ENCODE assay signal across 7 mouse cellular contexts in the genomic region with DNA sequence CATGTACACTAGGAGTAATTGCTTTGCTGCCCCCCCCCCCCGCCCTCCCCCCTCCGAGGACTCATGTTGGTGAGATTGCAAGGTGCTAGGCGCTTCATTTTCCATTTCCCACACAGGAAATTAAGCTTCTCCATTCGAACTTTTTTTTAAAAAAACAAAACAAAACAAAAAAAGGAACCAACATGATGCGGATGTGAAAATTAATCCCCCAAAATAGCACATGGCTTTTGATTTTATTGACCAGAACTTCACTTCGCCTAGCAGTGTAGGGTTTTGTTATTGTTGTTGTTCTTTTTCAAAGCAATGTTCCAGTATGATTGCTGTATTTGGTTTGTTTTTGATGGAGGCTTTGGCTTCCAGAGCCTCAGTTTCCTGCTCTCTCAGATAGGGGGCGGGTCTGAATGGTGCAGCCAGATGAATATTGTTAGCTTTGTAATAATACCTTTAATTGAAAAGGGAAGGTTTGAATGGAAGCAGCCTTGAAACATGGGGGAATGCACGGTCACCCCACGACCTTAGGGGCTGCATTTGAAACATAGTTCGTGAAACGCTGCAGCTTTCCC. TPM values are rescaled to one million over a fixed set of nuclear protein-coding genes. Genes with fewer than 3 reads are reported as not detected.
DNase-seq lines count a peak whose midpoint lies in the region; ATAC-seq and TF ChIP-seq lines count a peak whose summit lies in the region.

No protein-coding gene starts in this region.

- H3K4me2 ChIP-seq in forebrain, embryonic 11.5 days (ENCODE audit: low read depth, low read length, severe bottlenecking): peak overlapping the region; percentile 78
- H3K4me2 ChIP-seq in liver, embryonic 13.5 days: peak overlapping the region; percentile 96

- H3K9me3 ChIP-seq in forebrain, embryonic 11.5 days (ENCODE audit: control insufficient read depth, low read length): no peaks in the 10 kb centered on the region
- no peaks in the 10 kb centered on the region for H3K9me3 ChIP-seq in liver, embryonic 13.5 days (replicated peaks)

- H3K27me3 ChIP-seq in thymus, adult 2 months (ENCODE audit: control insufficient read depth, insufficient read depth, low read length): no peaks in the 10 kb centered on the region
- H3K27me3 ChIP-seq in forebrain, embryonic 11.5 days (ENCODE audit: control insufficient read depth, insufficient read depth, low read length): no peaks in the 10 kb centered on the region
- H3K27me3 ChIP-seq in liver, embryonic 13.5 days: no peaks in the 10 kb centered on the region

- no peak for ATAC-seq in forebrain, embryonic 11.5 days (replicated peaks; ENCODE audit: low FRiP score)
- ATAC-seq in liver, embryonic 13.5 days (ENCODE audit: low read depth): no peak

- TF ChIP-seq POLR2A in thymus, adult 2 months (IDR thresholded peaks at IDR 0.05; ENCODE audit: control insufficient read depth, extremely low read depth, insufficient read depth, low read length, poor library complexity): no peak

- peak overlapping the region; percentile 88 for H3K9ac ChIP-seq in forebrain, embryonic 11.5 days (ENCODE audit: low read length)
- H3K9ac ChIP-seq in liver, embryonic 13.5 days: peak overlapping the region; percentile 89

- WGBS in thymus, adult 2 months: 2% methylated on average over 11 of the region's 11 CpGs
- 6% methylated on average over 11 of the region's 11 CpGs for WGBS in forebrain, embryonic 11.5 days
- WGBS in liver, embryonic 13.5 days (ENCODE audit: insufficient replicate concordance): 16% methylated on average over 11 of the region's 11 CpGs

- DNase-seq in thymus, adult 2 months: peak; percentile 9
- DNase-seq in thymus, postnatal 36 days: no peak
- DNase-seq in forebrain, embryonic 11.5 days (ENCODE audit: low spot score): no peak
- DNase-seq in liver, embryonic 13.5 days: no peak
- peak; percentile 8 for DNase-seq in thymus, postnatal 25 days
- no peak for DNase-seq in cerebellum, adult 8-10 months
- no peak for DNase-seq in layer of hippocampus, adult 8-10 months (ENCODE audit: low spot score in 2 of 2)

- peak overlapping the region; percentile 76 for H3K27ac ChIP-seq in thymus, adult 2 months (ENCODE audit: control insufficient read depth, insufficient read depth, low read length)
- H3K27ac ChIP-seq in forebrain, embryonic 11.5 days (ENCODE audit: low read depth, low read length): no peak overlapping the region; the same call in 1 of the 2 replicates
- H3K27ac ChIP-seq in liver, embryonic 13.5 days: peak overlapping the region; percentile 82; the same call in 1 of the 2 replicates

- no peaks in the 10 kb centered on the region for H3K36me3 ChIP-seq in thymus, adult 2 months (ENCODE audit: control insufficient read depth, insufficient read depth, low read length)
- H3K36me3 ChIP-seq in forebrain, embryonic 11.5 days (ENCODE audit: control insufficient read depth, insufficient read depth, low read length): no peaks in the 10 kb centered on the region
- H3K36me3 ChIP-seq in liver, embryonic 13.5 days: no peaks in the 10 kb centered on the region

- peaks cover 10% of the 10 kb centered on the region for H3K4me1 ChIP-seq in thymus, adult 2 months (replicated peaks; ENCODE audit: control insufficient read depth, insufficient read depth, low read length)
- peaks cover 8% of the 10 kb centered on the region for H3K4me1 ChIP-seq in forebrain, embryonic 11.5 days (replicated peaks; ENCODE audit: control insufficient read depth, insufficient read depth, low read length)
- H3K4me1 ChIP-seq in liver, embryonic 13.5 days (replicated peaks): peaks cover 43% of the 10 kb centered on the region

- H3K4me3 ChIP-seq in thymus, adult 2 months (ENCODE audit: control insufficient read depth, insufficient read depth, low read length): peak overlapping the region; percentile 73
- H3K4me3 ChIP-seq in forebrain, embryonic 11.5 days (ENCODE audit: low read depth, low read length): peak overlapping the region; percentile 84
- H3K4me3 ChIP-seq in liver, embryonic 13.5 days (replicated peaks): peak overlapping the region; percentile 85

- no peak for TF ChIP-seq CTCF in thymus, adult 2 months (IDR thresholded peaks at IDR 0.05; ENCODE audit: borderline replicate concordance, control insufficient read depth, extremely low read depth, insufficient read depth, low read length, poor library complexity)

RNA-seq across cellular contexts. Expression of a gene that starts 1.7 kb away (rescaled TPM):
- 70.4 and 77.5 TPM in 2 replicates for polyA plus RNA-seq in thymus, adult 2 months (2012; rRNA removed)
- polyA plus RNA-seq in forebrain, embryonic 11.5 days (2014; fragmentation: Nextera tagmentation; extraction: Ambion mirVana): 9.4 and 10.7 TPM in 2 replicates
- 3.2 and 3.3 TPM in 2 replicates for polyA plus RNA-seq in liver, embryonic 13.5 days (2015; fragmentation: Nextera tagmentation; extraction: Ambion mirVana)
- 10 to 100 TPM; 61.1 to 73.8 (median 70.3) TPM for total RNA-seq in layer of hippocampus, adult 8-10 months (2022)

RNA-seq across cellular contexts. Expression of a gene that starts 32.3 kb away (rescaled TPM):
- 136 and 146 TPM in 2 replicates for polyA plus RNA-seq in thymus, adult 2 months (2012; rRNA removed)
- polyA plus RNA-seq in forebrain, embryonic 11.5 days (2014; fragmentation: Nextera tagmentation; extraction: Ambion mirVana): 31.2 and 31.5 TPM in 2 replicates
- polyA plus RNA-seq in liver, embryonic 13.5 days (2015; fragmentation: Nextera tagmentation; extraction: Ambion mirVana): 29.8 and 31.1 TPM in 2 replicates
- 10 to 100 TPM; 12.2 to 18.4 (median 15.6) TPM for total RNA-seq in layer of hippocampus, adult 8-10 months (2022)

Comparison
In these comparisons a context has a peak if more than half of its experiments do, and no peak if none do; other contexts are left out.
1. DNase-seq: peak in thymus, adult 2 months (single experiment) and thymus, postnatal 25 days (single experiment); none in thymus, postnatal 36 days (0 of 2), forebrain, embryonic 11.5 days (single experiment), liver, embryonic 13.5 days (single experiment), cerebellum, adult 8-10 months (single experiment) and layer of hippocampus, adult 8-10 months (0 of 2).
2. Peak in every context shown above with its lines, with median percentiles within 50 percentile points of each other: H3K4me3 ChIP-seq.